Mouse (Mus musculus) ovary, postnatal 10 days (tissue): ENCODE measurements around the gene A230050P20Rik.

ENCODE experiments used
- DNase-seq: peaks from one replicate; pipeline ENCODE4 v3.0.0; 2022; ENCODE audit warnings: low spot score

The A230050P20Rik gene

GRCm38 (mm10) chr9:20895382-20895781 is 26.9 kb downstream of the A230050P20Rik start:
- DNase-seq, result no peak

- DNase-seq, result no peak
These were observed 29.5 kb downstream of the A230050P20Rik start for GRCm38 (mm10) chr9:20897736-20898510.

- peak; percentile 68 for DNase-seq
These were observed 30.1 kb downstream of the A230050P20Rik start, which contains the start of gene Eif3g for GRCm38 (mm10) chr9:20898511-20899073. Gene Eif3g, minus strand, starts transcription at chr9:20898623.

- DNase-seq, result no peak
These were observed 33.2 kb downstream of the A230050P20Rik start for GRCm38 (mm10) chr9:20901466-20902173.

- DNase-seq, result no peak
These were observed 33.7 kb downstream of the A230050P20Rik start for GRCm38 (mm10) chr9:20902174-20902491.

GRCm38 (mm10) chr9:20909948-20910347 is 41.5 kb downstream of the A230050P20Rik start:
- DNase-seq, result no peak

GRCm38 (mm10) chr9:20916160-20916559 is 47.7 kb downstream of the A230050P20Rik start:
- DNase-seq, result no peak

- no peak for DNase-seq
These were observed 54.8 kb downstream of the A230050P20Rik start for GRCm38 (mm10) chr9:20923258-20923657.
